Mouse (Mus musculus): ENCODE measurements around the gene Thbs3.

The Thbs3 gene

GRCm38 (mm10) chr3:89214681-89215411 lies at the start of gene Thbs3:
TSS of gene Thbs3 (plus strand) at chr3:89215180.
- no peak for DNase-seq (ENCODE audit: low spot score in 2 of 2)

GRCm38 (mm10) chr3:89165268-89165870 lies 49.6 kb upstream of the Thbs3 start:
- no peak for DNase-seq (ENCODE audit: low spot score in 2 of 2)

- DNase-seq (ENCODE audit: low spot score in 2 of 2) = no peak
Observed at GRCm38 (mm10) chr3:89166945-89167344, 48.0 kb upstream of the Thbs3 start.

GRCm38 (mm10) chr3:89174844-89175243 lies 40.1 kb upstream of the Thbs3 start:
- no peak for DNase-seq (ENCODE audit: low spot score in 2 of 2)

GRCm38 (mm10) chr3:89175544-89175943 lies 39.4 kb upstream of the Thbs3 start:
- DNase-seq (ENCODE audit: low spot score in 2 of 2) = no peak

- DNase-seq (ENCODE audit: low spot score in 2 of 2) = no peak
Observed at GRCm38 (mm10) chr3:89176421-89176820, 38.6 kb upstream of the Thbs3 start.

GRCm38 (mm10) chr3:89177242-89178106 lies 37.5 kb upstream of the Thbs3 start, which contains the start of gene Scamp3:
TSS of gene Scamp3 (plus strand) at chr3:89177473.
- DNase-seq (ENCODE audit: low spot score in 2 of 2) = peak; percentile 60 to 78

GRCm38 (mm10) chr3:89178107-89178385 lies 36.9 kb upstream of the Thbs3 start:
- DNase-seq (ENCODE audit: low spot score in 2 of 2) = no peak

- DNase-seq (ENCODE audit: low spot score in 2 of 2) = no peak
Observed at GRCm38 (mm10) chr3:89179056-89179455, 35.9 kb upstream of the Thbs3 start.

- no peak for DNase-seq (ENCODE audit: low spot score in 2 of 2)
Observed at GRCm38 (mm10) chr3:89181749-89182500, 33.1 kb upstream of the Thbs3 start.

- DNase-seq (ENCODE audit: low spot score in 2 of 2) = no peak
Observed at GRCm38 (mm10) chr3:89182531-89183057, 32.4 kb upstream of the Thbs3 start.

GRCm38 (mm10) chr3:89183058-89183958 lies 31.7 kb upstream of the Thbs3 start, which contains the start of gene Fam189b:
TSS of gene Fam189b (plus strand) at chr3:89183143.
- DNase-seq (ENCODE audit: low spot score in 2 of 2) = peak; percentile 80 to 86

- DNase-seq (ENCODE audit: low spot score in 2 of 2) = no peak
Observed at GRCm38 (mm10) chr3:89183959-89184315, 31.0 kb upstream of the Thbs3 start.

- DNase-seq (ENCODE audit: low spot score in 2 of 2) = no peak
Observed at GRCm38 (mm10) chr3:89187197-89187596, 27.8 kb upstream of the Thbs3 start.

- no peak for DNase-seq (ENCODE audit: low spot score in 2 of 2)
Observed at GRCm38 (mm10) chr3:89187690-89188477, 27.1 kb upstream of the Thbs3 start.

GRCm38 (mm10) chr3:89188478-89188875 lies 26.5 kb upstream of the Thbs3 start:
- no peak for DNase-seq (ENCODE audit: low spot score in 2 of 2)

- DNase-seq (ENCODE audit: low spot score in 2 of 2) = no peak
Observed at GRCm38 (mm10) chr3:89190436-89190835, 24.5 kb upstream of the Thbs3 start.

- no peak for DNase-seq (ENCODE audit: low spot score in 2 of 2)
Observed at GRCm38 (mm10) chr3:89193351-89193750, 21.6 kb upstream of the Thbs3 start.

- DNase-seq (ENCODE audit: low spot score in 2 of 2) = no peak
Observed at GRCm38 (mm10) chr3:89193853-89194252, 21.1 kb upstream of the Thbs3 start.
